Mouse (Mus musculus): Measurements from ENCODE around the gene Lrrc28.
"Not testable (repeated sequence)": the region's sequence is repeated elsewhere in the genome, so short reads cannot be mapped to it uniquely, and the experiment has no call there.

Lrrc28 gene

DNA sequence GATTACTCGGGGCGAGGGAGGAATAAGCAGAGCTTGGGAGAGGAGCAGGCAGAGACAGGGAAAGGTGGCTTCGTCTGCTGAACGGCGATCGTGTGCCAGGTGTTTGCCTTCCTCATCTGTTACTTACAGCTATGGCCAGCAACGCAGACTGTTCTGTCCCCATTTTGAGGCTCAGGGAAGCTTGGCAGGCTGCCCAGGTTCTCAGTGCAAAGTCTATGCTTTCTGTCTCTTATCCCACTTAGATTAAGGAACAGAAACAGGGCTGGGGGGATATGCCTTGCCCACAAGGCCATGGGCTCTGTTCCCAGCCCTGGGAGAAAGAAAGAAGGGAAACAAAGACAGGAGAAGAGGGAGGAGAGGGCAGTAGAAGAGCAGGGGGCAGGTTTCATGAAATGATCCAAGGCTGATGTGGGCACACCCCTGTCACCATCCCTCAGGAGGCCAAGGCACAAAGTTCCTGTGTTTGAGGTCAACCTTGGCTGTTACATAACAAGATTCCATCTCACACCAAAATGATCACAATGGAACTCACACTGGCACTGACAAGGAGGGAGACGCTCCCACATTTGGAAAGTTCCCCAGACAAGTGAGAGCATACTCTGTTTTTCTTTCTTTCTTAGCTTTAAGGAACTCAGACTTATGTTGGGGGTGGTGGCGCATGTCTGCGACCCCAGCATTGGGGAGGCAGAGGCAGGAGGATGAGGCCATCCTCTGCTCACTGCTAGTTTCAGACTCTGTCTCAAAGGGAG is 116.8 kb downstream of the Lrrc28 start:
- DNase-seq: no peak

DNA sequence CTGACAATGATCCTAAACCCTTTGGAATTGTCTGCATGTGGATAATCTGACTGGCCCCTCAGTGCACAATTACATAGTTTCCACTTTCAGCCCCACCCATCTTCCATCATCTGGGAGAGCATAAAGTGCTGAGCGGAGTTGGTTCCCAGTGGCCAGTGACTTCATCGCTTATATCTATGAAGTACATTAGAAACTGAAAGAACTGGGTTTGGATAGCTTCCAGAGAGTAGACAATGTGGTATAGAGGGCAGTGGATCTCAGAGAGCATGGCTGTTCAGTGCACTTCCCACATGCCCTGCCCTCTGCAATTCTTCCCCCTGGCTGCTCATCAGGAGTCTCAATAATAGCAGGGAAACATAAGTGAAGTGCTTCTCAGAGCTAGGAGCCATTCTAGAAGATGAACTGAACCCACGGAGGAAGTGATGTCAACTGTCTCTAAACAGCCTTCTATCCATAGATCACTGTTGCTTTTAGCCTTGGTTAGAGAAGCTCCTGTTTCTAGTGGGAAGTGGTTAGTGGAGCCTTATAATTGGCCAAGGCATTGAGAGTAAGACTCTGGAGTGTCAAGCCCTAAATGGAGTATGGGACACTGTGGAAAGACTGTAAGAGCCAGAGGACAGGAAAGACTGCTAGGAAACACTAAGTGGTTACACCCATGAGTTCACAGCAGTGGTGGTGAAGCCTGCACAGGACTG is 119.0 kb downstream of the Lrrc28 start:
- no peak for DNase-seq

DNA sequence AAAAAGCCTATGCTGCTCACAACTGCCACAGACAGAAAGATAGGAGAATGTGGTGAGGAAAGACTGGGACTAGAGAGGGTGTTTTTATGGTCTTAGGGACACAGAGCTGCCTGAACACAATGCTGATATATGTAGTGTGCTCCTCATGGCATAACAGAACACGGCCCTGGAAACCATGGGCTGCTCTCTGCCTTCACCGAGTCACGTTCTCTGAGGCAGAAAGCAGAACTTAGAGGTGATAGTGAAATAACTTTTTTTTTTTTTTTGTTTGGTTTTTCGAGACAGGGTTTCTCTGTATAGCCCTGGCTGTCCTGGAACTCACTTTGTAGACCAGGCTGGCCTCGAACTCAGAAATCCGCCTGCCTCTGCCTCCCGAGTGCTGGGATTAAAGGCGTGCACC is 121.0 kb downstream of the Lrrc28 start:
- DNase-seq: not testable (repeated sequence)

DNA sequence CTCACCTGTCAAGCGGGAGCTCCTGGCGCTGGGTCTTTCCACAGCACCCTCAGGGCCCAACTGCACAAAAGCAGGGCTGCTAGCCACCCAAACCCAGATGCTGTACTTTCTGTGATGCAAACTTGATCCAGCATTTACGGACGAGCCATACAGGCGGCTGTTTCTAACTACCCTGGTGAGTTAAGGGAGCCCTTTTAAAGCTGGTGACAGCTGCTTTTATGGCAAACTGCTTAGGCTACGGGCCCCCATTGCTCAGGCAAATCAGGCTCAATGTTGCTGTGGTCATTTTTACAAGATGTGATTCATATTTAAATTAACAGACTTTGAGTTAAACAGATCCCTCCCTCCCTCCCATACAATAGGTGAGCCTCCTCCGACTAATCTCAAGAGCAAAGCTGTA is 121.7 kb downstream of the Lrrc28 start:
- DNase-seq: no peak

DNA sequence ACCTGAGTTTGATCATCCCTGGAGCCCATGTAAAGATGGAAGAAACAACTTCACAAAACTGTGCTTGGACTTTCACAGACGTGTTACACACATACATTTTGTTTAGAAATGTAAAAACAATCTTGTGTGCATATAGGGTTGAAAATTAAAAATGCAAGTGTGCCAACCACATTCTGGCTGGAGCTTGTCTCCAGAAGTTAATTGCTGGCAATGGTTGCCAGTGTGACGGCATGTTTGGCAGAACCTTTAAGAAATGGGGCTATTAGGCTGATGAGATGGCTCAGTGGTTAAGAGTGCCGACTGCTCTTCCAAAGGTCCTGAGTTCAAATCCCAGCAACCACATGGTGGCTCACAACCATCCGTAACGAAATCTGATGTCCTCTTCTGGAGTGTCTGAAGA is 123.3 kb downstream of the Lrrc28 start:
- not testable (repeated sequence) for DNase-seq

DNA sequence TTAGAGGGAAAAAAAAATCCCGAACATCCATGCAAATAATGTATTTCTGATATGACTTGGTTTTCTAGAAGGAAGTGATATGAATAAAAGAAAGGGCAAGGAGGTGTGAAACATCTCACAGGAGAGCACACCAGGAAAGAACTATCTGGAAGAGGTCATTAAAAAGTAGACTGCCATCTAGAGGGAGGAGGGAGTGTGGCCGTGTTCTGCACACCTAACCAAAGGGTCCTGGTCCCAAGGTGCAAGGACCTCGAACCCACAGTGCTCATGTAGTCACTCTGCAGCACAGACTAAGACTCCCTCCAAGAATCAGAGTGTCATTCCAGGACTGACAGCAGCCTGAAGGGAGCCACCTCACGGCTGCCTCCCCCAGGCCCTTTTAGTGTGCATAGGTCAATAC is 124.1 kb downstream of the Lrrc28 start:
- DNase-seq: peak in 1 of 2 experiments; percentile 36

DNA sequence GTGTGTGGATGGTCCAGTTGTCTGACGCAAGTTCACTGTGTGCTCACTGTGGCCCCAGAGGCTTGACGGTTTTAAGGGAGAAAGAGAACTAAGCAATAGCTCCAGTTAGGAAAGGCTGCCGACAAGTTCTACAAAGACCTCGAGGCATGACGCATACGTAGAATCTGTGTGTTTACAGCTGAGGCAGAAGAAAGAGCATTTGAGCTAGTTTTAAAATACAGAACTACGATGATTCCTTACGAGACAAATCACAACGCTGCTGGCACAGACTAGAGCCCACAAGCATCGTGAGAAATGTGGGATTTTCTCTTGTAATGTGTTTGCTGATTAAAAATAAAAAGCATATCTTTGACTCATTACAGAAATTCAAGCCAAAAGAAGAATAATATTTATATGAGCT is 125.1 kb downstream of the Lrrc28 start:
- DNase-seq: no peak

DNA sequence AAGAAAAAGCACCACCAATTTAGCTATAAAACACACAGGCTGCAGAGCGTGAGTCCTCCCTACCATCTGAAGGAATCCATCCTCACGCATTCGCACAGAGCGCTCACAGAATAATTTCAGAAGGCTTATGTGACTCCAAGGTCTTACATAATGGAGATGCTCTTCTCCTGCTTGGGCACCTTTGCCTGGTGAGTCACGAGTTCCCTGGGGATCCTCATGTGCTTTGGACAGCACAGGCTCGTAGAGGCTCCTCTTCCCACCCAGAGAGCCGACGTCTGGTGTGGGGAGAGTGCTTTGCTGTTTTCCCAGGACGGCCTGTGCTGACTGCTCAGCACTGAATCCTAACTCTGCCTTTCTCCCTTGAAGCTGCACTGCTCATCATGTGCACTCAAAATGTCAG is 129.4 kb downstream of the Lrrc28 start:
- no peak for DNase-seq

DNA sequence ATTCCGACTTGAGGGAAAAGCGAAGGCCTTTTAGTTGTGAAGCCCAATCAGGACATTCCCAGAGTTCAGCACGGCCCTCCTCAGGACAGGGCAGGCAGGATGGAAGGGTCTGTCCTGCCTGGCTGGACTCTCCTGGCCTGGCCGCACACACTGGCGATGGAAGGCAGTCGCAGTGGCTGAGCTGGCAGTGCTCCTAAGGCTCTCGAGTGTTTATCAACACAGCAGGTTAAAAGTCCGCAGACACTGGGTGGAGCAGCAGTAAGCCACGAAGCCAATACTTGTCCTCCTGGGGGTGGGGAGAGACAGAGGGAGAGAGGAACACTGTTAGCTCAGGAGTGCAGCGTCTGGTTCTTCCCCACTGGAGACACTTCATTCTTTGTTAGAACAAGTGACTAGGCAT is 130.2 kb downstream of the Lrrc28 start:
- no peak for DNase-seq

DNA sequence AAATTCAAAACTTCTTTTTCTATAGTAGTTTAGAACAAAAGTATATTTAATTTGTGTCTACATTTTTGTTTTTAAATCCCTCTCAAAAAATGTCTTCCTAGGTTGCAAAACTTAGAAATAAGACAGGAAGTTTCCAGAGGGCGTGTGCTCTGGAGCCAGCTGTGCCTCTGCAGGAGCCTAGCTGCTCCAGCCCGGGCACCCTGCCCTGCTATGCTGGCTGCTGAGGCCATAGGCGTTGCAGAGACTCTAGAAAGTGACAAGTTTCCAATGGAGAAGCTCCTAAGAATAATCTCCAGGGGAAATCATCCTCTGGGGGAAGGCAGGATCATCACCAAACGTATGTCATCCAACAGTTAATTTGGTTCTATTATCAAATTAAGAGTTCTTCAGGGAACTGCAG is 130.7 kb downstream of the Lrrc28 start:
- no peak for DNase-seq

DNA sequence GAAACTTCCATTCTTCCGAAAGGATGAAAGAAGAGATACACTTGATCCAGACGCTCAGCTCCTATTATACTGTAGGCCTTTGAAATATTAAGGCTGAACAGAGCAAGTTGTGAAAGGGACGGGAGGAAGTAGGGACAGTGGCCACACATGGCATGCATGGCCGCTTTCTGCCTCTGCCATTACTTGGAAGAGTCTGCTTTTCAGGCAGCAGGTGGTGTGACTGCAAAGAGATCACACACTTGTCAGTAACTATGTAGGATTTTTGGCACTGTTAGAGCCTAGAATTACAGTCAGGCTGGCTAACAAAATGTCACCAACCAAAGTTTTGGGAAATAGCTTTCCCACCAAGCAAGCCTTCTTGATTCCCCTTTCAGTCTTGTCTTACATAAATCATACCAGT is 131.4 kb downstream of the Lrrc28 start:
- no peak for DNase-seq

DNA sequence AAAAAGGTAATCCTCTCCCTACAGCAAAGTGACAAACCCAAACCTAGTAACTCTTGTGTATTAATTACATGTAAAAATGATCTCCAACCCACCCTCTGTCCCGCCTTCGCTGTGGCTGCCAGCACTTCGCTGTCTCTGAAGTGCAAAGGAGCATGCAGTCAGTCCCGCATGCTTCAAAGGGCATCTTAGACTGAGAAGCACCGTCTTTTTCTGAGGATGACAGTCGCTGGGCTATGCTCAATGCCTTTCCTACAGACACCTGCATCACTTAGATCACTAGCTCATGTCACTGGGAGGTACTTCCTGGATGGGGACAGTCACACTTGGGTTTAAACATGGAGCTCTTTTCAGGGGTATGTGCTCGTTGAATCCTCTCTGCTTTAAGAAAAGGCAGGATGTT is 133.5 kb downstream of the Lrrc28 start:
- DNase-seq: no peak

DNA sequence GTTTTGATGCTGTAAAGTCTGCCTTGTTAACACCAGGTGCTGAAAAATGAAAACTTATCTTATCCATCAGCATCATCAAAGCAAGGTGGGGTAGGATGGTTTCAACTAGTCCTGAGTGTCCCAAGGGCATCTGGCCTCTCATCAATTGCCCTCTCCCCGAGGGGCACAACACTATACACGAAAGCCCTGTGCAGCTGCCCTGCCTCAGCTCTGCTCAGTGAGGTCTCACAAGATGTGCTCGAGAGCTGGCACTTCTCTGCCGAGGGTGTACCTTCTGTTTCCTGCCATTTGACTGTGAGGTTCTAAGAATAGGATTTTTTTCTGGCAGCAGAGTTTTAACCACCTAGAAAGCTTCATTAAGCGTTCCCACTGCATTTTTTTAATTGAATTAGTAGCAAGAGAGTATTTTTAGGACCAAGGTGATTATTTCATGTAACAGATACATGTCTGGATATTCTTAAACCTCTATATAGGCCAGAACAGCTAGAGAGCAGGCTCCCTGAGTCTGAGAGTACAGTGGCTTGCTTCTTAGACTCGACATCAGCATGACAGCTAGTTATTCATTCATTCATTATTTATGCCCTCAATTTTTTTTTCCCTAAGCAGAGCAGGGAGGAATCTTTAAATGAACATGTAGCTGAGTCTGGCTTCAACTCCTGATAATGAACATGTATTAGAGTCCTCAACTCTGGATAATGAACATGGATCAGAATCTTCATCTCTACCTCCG is 141.6 kb downstream of the Lrrc28 start:
- peak in 1 of 2 experiments; percentile 66 for DNase-seq

DNA sequence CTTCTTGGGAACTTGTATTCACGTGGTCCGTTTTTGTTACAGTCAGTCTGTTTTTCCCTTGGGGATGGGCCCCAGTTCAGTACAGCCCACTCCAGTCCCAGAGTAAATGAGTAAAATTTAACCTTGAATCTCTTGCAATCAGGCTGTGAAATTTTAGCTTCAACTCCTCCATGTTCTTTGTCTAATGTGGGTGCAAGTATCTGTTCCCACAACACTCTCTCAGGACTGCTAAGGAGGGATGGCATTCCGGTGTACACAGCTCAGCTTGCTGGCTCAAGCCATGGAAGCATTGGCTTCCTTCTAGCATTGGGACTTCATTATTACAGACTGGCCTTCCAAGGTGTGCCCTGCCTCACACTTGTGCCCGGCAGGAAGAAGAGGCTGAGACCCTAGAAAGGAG is 142.4 kb downstream of the Lrrc28 start:
- no peak for DNase-seq

DNA sequence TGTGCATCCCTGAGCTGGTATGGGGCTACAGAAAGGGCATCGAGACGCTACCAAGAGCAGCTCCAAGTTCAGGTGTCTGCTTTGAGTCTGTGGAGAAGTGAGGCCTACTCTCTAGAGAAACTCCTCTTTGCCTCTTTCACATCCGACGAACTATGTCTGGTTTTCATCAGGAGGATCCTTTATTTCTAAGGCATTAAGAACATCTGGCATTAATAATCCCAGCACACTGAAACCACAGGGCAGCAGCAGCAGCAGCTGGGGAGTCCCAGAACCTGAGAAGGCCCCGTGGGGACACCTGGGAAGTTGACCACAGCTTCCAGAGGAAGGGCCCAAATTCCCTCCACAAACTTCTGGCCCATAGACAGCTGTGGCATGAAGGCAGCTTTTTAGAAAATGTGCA is 144.2 kb downstream of the Lrrc28 start:
- no peak for DNase-seq

DNA sequence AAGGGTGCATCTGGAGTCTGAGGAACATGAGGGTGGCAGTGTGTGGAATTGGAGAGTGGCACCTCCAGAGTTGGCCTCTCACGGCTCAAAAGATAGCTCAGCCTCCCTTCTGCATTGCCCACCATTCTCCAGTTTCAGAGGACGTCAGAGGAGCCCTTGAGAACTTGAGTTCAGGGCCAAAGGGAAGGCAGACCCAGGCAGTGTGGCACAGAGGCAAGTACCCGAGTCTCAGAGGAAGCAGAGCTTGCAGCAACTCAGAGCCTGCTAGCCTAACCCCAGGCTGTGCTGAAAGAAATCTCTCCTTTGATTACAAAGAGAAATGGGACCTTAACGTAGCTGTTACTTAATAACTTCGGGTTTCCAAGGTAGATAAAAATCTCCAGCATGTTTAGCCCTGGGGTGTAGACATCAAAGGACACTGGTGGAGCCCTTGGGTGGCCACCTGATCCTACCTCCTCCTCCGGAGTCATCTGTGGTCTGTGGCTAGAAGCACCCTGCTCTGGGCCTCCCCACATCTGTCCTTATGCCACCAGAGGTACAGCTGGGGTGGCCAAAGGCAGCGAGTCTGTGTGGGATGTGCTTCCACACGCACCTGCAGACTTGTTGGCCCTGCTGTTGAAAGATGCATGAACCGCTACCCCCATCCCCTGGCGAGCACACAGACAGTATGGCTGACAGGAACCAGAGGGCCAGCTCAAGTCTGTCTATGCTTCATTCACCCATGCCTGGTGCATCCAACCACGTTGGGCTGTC is 144.8 kb downstream of the Lrrc28 start:
- DNase-seq: peak; percentile 74 to 85

DNA sequence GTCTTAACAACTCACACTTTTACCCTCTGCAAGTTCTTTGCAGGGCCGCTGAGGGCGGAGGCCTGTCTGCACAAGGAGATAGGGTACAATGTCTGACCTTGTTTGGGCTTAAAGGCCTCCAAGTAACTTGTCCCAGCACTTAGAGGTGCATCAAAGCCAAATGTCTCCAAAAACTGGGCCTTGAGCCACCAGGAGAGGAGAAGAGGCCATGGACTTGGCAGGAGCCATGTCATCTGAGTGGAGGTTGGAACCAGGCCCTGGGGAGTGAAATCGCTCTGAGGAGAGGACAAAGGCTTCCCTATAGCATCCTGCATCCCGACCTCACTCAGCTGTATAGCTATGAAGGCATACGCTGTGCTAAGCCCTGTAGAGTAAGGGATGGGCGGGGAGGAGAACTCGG is 145.6 kb downstream of the Lrrc28 start:
- peak in 1 of 2 experiments; percentile 15 for DNase-seq

DNA sequence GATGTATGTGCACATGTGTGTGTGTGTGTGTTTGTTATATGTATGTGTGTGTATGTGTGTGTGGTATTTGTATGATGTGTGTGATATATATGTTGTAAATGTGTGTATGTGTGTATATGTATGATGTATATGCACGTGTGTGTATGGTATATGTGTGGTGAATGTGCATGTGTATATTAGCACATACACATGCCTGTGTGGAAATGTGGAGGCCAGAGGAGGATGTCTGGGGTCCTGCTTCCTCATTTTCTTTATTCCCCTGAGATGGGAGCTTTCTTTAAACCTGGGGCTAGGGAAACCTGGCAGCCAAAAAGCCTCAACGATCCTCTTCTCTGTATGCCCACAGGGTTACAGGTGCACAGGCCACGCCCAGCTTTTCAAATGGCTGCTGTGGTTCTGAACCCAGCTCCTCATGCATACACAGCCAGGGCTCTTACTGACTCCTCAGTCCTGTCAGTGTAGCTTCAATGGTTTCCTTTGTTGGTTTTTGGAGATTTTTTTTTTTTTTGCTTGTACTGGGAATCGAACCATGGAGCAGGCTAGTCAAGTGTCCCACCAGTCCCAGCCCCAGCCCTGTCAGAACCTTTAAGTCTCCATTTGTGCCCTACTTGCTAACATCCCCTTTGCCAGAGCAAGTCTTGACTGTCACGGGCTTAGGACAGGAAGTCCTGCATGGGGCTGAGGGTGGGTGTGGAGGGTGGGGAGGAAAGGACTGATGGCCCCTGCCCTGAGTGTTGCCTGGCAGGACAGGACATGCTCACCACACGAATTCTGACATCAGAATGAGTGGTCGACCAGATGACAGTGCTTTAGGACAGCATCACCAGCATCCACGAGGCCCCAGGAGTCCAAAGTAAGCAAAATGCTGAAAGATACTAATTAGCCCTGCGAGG is 151.0 kb downstream of the Lrrc28 start:
- DNase-seq: peak in 1 of 2 experiments; percentile 50

DNA sequence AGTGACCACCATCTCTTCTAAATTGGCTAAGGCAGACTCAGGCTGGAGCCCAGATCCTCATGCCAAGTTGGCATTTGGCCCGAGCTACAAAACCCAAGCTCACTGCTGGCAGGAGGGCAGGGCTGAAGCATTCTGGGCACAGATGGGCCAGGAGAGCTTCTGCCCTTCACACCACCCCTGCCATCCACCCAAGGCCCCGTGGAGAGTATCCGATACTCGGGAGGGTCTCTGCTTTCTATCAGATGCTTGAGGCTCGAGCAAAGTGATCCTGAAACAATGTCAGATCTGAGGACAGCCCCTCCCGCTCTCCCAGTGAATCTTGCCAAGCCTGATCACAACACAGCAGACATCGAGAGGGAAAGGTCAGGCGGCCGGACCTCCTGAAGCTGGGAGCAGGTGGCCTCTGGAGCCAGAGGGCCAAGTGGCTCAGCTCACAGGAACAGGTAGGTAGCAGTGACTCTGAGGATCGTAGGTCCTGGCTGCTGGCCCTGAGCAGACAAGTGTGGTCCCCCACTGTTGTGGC is 157.1 kb downstream of the Lrrc28 start:
- no peak for DNase-seq

DNA sequence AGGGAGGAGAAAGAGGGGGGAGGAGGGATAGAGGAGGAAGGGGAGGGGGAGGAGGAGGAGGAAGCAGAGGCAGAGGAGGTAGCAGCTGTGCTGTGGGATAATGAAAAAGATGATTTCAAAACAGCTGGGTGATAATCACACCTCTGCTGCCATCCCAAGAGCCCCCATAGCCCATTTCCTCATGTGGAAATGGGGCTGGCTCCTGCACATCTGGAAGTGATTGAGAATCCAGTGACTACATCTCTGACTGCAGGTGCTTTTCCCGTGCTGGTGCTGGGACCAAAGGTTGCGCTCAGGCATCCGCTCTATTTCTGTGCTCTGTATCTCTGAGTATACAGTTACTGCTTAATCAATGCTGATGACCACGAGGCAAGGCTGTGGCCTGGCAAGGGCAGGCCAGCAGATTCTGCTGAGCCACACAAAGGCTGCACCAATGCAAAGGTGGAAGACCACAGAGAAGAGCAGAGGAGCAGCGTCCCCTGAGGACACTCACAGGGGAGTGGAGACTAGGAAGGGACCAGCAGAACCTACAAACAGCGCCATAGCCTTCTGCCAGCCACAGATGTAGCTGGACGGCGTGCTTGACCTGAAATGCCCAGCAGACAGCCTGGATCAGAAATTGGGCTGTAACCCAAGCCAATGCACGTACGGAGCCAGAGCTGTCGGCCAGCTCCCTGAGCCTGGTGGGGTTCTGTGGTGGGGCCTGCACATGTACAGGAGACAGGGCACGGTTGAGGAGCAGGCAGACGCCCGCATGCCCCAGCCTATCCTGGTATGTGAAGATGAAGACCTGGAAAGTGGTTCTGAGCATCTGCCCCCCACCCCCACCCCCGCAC is 157.9 kb downstream of the Lrrc28 start:
- no peak for DNase-seq

DNA sequence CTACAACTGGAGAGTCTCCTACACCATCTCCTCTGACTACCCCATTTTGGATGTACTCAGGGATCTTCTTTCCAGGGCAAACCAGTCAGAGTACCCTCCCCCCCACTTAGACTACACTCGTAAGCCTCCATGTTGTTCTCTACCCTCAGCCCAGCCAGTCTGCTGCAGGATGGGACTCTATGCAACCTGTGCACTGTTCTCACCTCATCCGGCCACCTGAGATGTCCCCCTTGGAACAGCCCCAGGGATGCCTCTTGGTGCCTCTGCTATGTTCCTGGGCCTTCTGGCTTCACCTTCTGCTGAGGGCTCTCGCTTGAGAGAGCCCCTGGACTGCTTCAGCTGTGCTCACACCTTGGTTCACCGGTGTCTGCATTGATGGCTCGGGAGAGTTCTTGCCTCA is 158.7 kb downstream of the Lrrc28 start:
- DNase-seq: no peak

Measured in thymus, adult 18-20 months (tissue).